Mouse (Mus musculus): ENCODE results near the gene Ccnb1ip1.

- no peak for TF ChIP-seq CTCF (IDR thresholded peaks at IDR 0.05; ENCODE audit: low read depth, low read length)
- TF ChIP-seq POLR2A (IDR thresholded peaks at IDR 0.05; ENCODE audit: borderline replicate concordance, low read depth, low read length): no peak
These were observed 15.7 kb upstream of the Ccnb1ip1 start for GRCm38 (mm10) chr14:50823240-50823639.

Data from bone marrow macrophage, adult 2 months (primary cell).